Mouse (Mus musculus): ENCODE data around the gene Kcnab3. TPM values are rescaled to one million over a fixed set of nuclear protein-coding genes. Genes with fewer than 3 reads are reported as not detected.

Kcnab3 gene
- total RNA-seq, 4 experiments from 2014 or later: 26.9 to 33.1 (median 30.2) TPM

DNA sequence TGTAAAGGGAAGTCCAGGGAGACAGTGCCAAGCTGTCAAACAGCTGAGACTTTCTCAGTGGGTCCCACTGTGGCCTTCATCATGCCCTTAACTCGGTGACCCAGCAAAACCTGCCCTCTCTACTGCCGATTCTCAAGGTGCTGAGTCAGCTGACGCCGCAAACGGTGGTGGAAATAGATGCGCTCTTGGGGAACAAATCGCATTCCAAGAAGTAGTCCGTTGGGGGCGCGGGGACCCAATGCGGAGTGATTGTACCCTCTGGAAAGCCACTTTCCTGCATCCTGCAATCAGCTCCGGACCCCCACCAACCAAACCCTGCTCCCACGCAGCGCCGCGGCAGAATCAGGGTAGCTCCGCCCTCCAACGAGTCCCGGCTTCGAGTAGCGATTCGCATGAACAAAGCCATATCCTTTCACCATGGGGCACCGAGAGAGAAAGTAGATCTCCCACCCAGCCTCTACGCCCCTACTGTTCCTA lies 5.9 kb downstream of the Kcnab3 start:
- DNase-seq (ENCODE audit: low spot score in 2 of 2): peak; percentile 71 to 83

DNA sequence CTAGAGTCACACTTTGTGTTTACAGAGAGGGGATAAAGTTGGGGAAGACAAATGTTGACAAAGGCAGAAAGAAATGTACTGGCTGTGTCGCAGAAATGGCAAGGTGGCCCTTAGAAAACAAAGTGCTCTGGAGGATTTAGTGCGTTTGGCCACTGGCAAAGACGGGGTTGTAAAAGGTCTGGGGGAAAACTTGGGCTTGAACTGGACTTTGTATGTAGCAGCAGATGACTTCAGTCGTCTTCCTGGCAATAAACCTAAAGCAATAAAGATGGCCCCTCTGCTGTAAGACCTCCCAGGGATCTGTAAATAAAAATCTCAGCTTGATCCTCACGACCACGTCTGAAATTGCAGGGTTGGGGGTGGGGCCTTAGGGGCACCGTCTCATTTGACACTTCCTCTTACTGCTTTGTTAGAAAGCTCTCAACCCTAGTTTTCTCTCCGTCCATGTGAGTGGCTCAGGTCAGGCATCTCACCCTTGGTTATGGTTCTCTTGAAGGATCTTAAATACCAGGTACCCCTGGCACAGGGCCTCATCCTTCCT lies 6.7 kb downstream of the Kcnab3 start:
- no peak for DNase-seq (ENCODE audit: low spot score in 2 of 2)

DNA sequence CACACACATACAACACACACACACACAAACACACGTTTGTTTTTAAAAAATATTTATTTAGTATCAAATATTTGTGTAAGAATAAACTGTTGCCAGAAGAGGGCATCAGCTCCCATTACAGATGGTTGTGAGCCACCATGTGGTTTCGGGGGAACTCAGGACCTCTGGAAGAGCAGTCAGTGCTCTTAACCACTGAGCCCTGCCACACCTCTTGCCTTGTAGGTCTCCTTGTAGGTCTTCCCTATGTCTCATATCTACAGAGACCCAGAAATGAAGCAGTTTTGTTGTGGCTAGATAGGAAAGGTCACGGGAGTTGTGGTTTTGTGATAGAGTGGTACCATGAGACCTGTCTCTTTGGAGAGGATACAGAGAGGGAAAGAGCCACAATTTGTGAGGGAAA lies 7.9 kb downstream of the Kcnab3 start:
- DNase-seq (ENCODE audit: low spot score in 2 of 2): no peak

DNA sequence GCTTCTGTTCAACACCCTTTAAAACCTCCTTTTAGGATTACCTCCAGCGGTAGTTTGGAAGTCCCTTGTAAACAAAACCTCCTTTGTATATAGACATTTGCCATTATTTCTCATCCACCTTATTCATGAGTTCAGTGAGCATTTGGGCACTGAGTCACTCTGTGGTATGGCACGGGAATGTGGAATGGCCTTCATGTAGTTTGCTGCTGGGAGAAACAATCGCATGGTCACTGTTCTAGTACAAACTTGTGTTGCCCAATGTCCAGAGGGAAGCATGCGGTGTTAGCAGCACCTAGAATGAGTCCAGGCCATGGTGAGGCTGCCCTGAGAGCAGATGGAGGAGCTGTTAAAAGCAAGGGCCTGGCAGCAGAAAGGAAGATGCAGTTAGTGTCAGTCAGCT lies 8.7 kb downstream of the Kcnab3 start:
- no peak for DNase-seq (ENCODE audit: low spot score in 2 of 2)

DNA sequence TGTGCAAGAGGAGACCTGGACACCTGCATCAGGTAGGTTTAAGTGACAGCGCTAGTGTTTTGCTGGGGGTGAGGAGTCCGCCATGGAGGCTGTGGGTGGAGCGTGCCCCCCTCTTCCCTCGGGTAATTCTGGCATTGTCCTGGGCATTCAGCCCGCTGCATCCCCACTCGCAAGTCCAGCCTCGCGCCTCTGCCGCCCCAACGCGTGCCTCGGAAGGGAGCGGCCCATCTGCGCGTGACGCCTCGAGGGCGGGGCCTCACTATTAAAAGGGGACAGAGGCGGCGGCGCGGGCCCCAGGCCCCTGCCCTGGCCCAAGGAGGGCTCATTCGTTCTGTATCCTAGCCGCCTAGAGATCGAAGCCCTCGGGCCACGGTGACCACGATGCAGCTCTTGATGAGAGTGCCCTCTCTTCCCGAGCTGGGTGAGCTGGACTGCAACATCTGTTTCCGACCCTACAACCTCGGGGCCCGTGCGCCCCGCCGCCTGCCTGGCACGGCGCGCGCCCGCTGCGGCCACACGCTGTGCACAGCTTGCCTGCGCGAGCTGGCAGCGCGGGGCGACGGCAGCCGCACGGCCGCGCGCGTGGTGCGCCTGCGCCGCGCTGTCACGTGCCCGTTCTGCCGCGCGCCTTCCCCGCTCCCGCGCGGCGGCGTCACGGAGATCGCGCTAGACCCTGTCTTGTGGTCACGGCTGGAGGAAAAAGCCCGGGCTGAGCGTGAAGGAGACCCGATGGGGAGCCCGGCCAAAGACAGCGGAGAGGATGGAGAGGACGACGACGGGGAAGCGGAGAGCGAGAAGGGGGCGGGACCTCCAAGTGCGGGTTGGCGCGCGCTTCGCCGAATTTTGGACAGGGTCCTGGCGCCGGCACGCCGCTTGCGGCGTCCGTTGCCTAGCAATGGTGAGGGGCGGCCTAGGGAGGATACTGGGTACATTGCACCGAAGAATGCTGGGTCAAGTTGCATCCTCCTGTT lies 14.4 kb downstream of the Kcnab3 start, which contains the start of gene Rnf227:
Gene Rnf227, plus strand, starts transcription at position 301 of the 971 bp plus-strand sequence.
- DNase-seq (ENCODE audit: low spot score in 2 of 2): peak; percentile 57 to 72

DNA sequence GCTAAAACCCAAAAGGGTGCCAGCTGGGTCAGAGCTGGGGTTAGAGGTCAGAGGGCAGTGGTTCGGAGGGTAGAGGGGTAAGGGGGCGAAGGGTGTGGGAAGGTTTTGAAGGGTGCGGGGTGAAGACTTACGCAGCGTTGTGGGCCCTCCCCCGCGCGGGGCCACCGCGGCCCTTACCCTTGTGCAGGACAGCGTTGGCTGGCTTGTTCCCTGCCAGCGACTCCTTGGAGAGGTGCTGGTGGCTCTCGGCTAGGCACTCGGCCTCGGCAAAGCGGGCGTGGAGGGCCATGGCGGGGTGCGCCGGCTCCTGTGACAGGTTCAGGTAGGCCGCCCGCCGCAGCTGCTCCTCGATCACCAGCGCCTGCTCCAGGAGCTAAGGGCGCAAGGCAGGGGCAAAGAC lies 20.4 kb downstream of the Kcnab3 start:
- no peak for DNase-seq (ENCODE audit: low spot score in 2 of 2)

DNA sequence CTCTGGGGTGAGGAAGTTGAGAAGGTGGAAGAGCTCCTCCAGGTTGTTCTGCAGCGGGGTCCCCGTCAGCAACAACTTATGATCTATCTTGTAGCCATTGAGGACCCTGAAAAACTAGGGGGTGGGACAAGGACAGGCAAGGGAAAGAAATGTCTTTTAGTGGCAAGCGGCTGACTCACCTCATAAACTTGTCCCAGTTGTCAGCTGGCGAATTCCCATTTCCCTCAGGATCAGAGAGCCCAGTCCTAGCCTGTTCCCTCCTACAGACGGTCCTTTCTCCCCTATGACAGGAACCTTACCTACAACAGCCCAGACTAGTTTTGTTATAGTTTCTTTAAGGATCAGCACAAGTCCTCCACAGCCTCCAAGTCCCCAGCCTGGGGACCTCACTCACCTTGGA lies 30.5 kb downstream of the Kcnab3 start:
- no peak for DNase-seq (ENCODE audit: low spot score in 2 of 2)

DNA sequence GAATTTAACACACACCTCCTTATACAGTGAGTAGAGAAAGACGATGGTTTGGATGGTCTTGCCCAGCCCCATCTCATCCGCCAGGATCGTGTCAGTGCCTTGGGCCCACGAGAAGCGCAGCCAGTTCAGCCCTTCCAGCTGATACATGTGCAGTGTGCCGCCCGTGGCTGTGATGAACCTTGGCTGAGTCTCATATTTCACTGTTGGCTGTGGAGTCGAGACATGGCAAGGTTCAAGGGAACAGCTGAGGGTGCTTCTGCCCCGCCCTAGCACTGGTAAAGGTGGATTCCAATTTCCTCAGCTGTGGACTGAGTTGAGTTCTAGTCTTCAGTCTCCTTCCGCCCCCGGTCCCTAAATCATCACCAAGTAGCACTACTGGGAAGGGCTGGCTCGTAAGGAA lies 31.6 kb downstream of the Kcnab3 start:
- DNase-seq (ENCODE audit: low spot score in 2 of 2): no peak

DNA sequence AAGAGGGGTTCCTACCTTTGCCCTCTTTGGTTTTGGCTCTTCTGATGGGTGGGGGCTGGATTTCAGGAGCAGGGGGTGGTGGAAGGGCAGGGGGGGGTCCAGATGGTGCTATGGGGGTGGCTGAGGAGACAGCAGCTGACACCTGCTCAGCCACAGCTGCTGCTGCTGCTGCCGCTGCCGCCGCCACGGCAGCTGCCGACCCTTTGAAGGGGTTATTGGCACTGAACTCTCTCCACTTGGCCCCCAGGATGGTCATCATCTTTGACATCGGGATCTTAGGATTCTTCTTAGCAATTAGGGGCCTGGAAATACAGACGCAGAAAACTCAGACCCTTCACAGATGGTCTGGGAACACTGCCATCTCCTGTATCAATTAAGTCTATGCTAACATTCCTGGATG lies 36.0 kb downstream of the Kcnab3 start:
- no peak for DNase-seq (ENCODE audit: low spot score in 2 of 2)

DNA sequence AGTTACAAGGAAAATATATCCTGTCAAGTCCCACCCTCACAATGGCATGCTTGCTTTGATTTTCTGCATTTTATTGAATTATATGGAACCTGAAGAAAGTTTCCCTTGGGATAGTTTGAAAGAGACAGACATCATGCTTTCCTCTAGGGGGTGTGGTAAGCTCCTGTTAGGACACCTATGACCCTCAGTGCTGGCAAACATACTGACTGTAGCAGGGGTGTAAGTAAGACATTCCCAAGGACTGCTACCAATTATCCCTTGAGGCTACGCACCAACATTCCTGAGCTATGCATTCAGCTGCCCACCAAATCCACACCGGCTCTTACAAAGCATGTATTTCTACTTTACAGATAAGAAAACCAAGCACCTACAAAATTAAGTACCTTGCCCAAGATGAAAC lies 36.4 kb downstream of the Kcnab3 start:
- no peak for DNase-seq (ENCODE audit: low spot score in 2 of 2)

DNA sequence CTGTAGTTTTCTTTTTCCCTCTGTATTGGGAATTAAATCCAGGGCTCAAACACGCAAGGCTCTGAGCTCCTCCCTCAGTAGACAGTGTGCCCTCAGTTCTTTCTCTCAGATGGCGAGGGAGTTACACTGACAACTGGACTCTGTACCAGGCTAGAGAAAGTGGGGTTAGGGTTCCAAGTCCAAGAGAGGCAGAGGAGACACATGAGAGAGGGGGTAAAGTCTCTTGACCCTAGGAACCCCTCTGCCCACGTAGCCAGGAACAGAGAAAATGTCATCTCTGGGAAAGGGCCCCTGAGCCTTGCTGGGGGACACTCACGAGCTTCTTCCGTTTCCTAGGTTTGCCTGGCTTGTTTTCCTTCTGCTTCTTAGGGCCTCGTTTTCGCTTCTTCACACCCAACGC lies 38.3 kb downstream of the Kcnab3 start:
- DNase-seq (ENCODE audit: low spot score in 2 of 2): no peak

DNA sequence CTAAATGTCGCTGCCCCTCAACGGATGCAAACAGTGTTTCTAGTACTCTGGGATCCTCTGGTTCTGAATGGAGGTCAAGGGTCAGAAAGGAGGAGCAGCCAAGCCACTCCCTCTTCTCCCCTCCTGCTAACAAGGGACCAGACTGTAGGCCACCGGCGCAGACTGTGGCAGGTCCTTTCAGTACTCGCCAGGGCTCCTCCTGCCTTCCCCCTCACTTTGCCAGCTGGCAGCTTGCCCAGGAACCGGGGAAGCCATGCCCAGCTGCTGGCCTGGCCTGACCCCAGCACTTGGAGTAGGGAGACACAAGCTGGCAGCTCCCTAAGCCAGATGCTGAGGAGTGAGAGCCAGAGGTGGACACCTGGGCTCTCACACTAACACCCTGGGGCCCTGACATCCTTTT lies 38.9 kb downstream of the Kcnab3 start:
- peak; percentile 88 to 95 for DNase-seq (ENCODE audit: low spot score in 2 of 2)

DNA sequence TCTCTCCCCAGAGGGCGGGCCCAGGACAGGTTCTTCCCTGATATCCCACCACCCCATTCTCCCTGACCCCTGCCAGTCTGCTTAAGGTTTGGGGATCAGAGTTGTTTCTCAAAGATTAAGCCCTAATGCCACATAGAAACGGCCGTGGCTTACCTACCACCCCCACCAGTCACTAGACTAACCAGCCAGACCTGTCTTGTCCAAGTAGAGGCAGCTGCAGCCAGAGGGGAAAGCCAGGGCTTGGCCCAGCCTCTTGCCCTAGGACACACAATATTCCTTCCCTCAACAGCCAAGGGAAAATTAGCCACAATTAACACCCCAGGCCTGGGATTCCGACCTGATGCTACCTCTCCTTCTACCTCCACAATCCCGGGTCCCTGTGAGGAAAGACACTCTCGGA lies 39.7 kb downstream of the Kcnab3 start:
- DNase-seq (ENCODE audit: low spot score in 2 of 2): no peak

DNA sequence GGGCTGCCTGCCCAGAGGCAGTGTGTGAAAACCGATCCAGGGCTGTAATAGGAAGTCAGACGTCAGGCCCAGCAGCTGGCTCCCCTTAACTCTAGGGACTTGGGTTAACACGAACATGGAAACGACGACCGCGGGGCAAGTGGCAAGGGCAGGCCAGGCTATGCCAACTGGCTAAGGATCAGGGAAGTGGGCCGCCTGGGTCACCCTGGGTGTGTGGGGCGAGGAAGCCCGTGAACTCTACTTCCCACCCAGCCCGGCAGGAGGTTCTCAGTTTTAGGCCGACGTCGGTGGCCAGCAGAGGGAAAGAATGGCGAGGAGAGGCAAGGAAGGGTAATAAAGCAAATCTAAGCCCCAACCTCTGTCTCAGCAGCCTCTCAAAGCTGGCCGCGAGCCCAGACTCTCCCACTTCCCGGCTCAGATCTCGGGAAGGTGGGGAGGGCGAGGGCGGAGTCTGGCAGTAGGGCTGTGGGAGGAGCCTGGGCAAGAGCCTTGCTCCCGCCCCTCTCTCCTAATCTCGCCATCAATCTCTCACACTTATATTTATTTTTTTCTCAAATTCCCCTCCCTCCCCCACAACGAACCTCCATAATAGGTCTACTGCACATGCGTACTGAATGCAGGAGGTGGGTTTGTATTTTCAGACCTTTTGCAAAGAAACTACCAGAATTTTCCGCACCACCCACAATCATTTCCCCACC lies 40.2 kb downstream of the Kcnab3 start:
- DNase-seq (ENCODE audit: low spot score in 2 of 2): peak; percentile 92 to 93

DNA sequence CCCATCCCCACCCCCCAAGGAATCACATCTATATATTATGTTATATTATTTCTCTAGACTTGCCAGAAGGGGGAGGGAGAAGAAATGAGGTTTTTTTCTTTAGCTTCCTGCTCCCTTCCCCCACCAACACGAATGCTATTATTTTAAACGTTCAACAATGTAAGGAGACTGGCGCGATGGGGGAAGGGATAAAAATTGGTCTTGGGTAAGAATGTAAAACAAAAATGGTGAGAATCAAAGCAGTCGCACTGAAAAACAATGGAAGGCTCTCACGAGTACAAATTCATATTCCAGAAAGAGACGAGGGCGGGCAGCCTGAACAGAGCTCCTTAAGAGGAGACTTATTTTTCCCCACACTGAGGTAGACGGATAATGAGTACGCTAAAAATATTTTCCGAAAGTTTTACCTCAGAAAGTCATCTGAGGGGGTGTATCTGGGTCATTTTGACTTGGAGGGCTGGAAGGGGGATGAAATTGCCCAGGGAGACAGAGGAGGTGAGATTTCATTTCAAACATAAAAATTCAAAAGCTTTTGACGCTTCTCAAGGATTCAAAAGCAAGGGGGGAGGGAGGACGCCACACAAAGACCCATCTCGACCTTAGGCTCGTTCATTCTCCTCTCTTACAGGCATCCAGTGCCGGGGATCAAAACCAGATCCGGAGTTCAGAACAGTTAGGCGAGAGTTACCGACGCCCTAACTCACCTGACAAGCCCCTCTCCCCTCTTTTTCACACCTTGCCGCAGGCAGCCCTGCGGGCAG lies 41.0 kb downstream of the Kcnab3 start:
- no peak for DNase-seq (ENCODE audit: low spot score in 2 of 2)

DNA sequence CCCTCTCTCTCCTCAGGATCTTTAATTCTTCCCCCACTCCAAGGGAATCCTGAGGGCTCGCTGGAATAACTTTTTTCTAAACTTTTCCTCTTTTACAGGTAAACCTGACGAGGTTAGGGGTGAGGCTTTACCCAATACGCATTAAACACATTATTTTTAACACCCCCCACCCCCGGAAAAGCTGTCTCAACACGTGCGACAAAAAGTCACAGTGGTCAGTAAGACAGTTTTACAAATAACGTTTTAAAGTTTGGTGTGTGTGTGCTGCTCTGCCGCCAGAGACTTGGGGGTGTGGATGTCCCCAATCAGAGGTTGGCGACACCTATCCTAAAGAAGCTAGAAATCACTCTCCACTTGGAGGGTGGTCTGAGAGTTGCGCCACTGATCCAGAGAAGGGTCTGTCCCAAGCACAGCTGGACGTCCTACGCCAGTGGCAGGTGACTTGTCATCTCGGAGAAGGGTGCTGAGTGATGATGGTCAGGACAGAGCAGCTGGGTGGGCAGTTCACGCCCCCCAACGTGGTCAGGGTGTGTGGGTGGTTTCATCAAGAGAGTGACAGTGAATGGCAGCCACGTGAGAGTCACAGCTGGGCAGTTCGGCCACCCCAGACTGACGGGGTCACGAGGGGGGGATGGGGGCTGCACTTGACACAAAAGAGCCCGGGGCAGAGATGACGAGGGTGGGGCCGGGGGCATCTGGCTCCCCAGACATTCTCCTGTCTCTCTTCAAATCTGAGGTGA lies 41.7 kb downstream of the Kcnab3 start:
- no peak for DNase-seq (ENCODE audit: low spot score in 2 of 2)

DNA sequence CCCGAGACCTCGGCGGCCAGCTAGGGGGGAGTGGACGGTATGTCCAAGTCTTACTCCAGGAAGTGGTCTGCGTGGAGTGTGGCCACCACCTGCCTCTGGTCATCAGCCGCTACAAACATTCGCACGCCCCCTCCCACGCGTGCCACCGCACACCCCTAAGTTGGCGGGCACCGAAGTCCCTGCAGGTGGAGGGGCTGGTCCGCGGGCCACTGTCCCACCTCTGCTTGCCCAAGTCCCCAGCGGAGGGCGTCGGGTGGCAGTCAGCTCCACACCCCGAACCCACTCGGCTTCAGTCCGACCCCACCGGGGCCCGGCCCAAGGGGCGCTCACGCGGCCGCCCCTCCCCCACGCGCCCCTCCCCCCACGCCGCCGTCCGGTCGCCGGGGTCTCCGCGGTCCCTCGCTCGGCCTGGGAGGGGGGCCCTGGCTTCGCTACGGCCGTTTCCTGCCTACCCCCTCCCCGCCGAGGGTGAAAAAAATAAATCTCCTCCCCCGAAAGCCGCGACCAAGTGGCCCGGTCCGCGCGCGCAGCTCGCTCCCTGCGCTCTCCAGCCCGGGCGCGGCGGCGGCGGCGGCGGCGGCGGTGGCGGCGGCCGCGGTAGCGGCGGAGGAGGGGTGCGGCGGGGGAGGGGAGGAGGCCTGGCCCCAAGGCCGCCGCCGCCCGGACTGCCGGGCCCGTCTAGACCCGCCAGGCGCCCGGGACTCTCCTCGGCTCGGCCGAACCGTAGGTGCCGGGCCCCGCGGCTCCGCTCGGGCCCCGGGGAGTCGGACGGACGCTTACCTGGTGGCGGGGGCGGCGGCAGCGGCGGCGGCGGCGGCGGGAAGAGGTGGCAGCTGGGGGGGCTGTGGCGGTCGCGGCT lies 42.5 kb downstream of the Kcnab3 start:
- DNase-seq (ENCODE audit: low spot score in 2 of 2): peak in 1 of 2 experiments; percentile 41

DNA sequence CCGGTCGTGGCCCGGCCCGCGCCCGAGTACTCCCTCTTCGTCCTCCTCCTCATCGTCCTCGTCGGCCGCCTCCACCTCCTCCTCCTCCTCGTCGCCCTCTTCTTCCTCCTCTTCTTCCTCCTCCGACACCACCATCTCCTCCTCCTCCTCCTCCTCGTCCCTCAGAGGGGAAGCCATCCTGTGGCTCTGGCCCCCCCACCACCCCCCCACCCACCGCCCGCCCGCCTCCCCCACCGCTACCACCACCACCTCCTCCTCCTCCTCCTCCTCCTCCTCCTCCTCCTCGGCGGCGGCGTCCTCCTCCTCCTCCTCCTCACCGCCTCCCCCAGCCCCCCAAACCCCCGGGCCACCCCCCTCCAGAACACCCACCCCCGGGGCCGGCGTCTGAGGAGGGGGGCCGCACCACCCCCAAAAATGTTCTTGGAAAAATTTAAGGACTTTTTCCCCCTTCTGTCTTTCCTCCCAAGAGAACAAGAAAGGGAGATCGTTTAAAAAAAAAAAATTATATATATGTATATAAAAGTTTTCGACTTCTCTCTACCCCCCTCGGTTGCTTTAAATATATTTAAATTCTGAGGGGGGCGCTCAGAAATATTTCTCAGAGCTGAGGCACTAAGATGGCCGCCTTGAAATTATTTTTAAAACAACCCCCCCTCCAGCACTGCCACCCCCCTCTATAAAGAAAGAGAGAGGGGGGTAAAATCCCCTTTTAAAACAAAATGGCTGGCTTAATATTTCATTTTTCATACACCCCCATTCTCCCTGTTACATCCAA lies 43.3 kb downstream of the Kcnab3 start, which contains the start of gene Chd3:
Gene Chd3, minus strand, starts transcription at position 192 of the 775 bp plus-strand sequence.
- no peak for DNase-seq (ENCODE audit: low spot score in 2 of 2)
